Mouse (Mus musculus) myocyte (in vitro differentiated cells): ENCODE results near the gene Gpatch11.

Experiments
- CEBPB ChIP-seq: IDR thresholded peaks from 2 replicates; pipeline ENCODE4 v1.6.1; 2011; ENCODE audit warnings: mild to moderate bottlenecking, moderate library complexity; ENCODE audit not compliant: poor library complexity, insufficient read depth, severe bottlenecking
- E2F4 ChIP-seq: IDR thresholded peaks from one replicate; pipeline ENCODE4 v1.6.1; 2011; ENCODE audit warnings: mild to moderate bottlenecking, control low read depth, moderate library complexity; ENCODE audit not compliant: insufficient read depth
- MAX ChIP-seq: IDR thresholded peaks from one replicate; pipeline ENCODE4 v1.6.1; 2011; ENCODE audit warnings: low read depth, mild to moderate bottlenecking, control low read depth
- MYOD1 ChIP-seq, 3 experiments: IDR thresholded peaks; one replicate each; pipeline ENCODE4 v1.6.1; 2011; ENCODE audit warnings: control low read depth in 2 of 3, low read depth in 2 of 3, mild to moderate bottlenecking in 2 of 3, moderate library complexity in 1 of 3; ENCODE audit not compliant: insufficient read length in 2 of 3, control insufficient read depth in 1 of 3
- MYOG ChIP-seq, 3 experiments: IDR thresholded peaks; one replicate each; pipeline ENCODE4 v1.6.1; 2011; ENCODE audit warnings: control low read depth in 2 of 3, low read depth in 2 of 3, mild to moderate bottlenecking in 2 of 3; ENCODE audit not compliant: insufficient read length in 2 of 3, control insufficient read depth in 1 of 3, insufficient read depth in 1 of 3
- POLR2A ChIP-seq: IDR thresholded peaks from one replicate; pipeline ENCODE4 v1.6.1; 2011; ENCODE audit warnings: low read depth, mild to moderate bottlenecking, control low read depth, moderate library complexity; ENCODE audit not compliant: insufficient read length
- POLR2AphosphoS2 ChIP-seq: IDR thresholded peaks from one replicate; pipeline ENCODE4 v1.6.1; 2011; ENCODE audit warnings: low read depth, control low read depth; ENCODE audit not compliant: insufficient read length
- REST ChIP-seq: IDR thresholded peaks from one replicate; pipeline ENCODE4 v1.6.1; 2011; ENCODE audit warnings: mild to moderate bottlenecking, control low read depth, moderate library complexity; ENCODE audit not compliant: insufficient read depth, insufficient read length
- SRF ChIP-seq: IDR thresholded peaks from one replicate; pipeline ENCODE4 v1.6.1; 2011; ENCODE audit warnings: low read depth; ENCODE audit not compliant: control insufficient read depth, insufficient read length
- TCF12 ChIP-seq: IDR thresholded peaks from one replicate; pipeline ENCODE4 v1.6.1; 2011; ENCODE audit warnings: mild to moderate bottlenecking, control low read depth; ENCODE audit not compliant: poor library complexity, insufficient read depth, severe bottlenecking
- TCF3 ChIP-seq: IDR thresholded peaks from one replicate; pipeline ENCODE4 v1.6.1; 2011; ENCODE audit warnings: low read depth, control low read depth; ENCODE audit not compliant: insufficient read length
- USF1 ChIP-seq: IDR thresholded peaks from one replicate; pipeline ENCODE4 v1.6.1; 2011; ENCODE audit warnings: low read depth, mild to moderate bottlenecking, control low read depth, moderate library complexity

DNA sequence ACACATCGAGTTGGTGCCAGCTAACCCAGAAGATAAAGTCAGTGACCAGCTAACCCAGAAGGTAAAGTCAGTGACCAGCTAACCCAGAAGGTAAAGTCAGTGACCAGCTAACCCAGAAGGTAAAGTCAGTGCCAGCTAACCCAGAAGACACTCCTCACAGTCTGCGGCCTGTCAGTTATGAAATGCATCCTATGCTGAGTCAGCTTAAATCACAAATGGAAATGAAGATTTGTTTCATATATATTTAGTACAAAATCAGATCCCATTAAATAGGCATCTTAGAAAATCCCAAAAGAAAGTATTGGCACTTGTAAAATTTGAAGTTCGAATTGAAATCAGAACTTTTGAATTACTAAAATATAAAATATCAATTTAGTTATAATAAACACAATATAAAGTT is 25.8 kb upstream of the Gpatch11 start:
- TF ChIP-seq USF1: no peak
- no peak for TF ChIP-seq POLR2A
- TF ChIP-seq CEBPB: no peak
- TF ChIP-seq POLR2AphosphoS2: no peak
- TF ChIP-seq E2F4: no peak
- TF ChIP-seq MAX: no peak
- TF ChIP-seq MYOD1 (IDR thresholded peaks at IDR 0.05; ENCODE audit: control insufficient read depth in 1 of 3, insufficient read length in 2 of 3, low read depth in 2 of 3): no peak
- no peak for TF ChIP-seq SRF
- no peak for TF ChIP-seq TCF12
- no peak for TF ChIP-seq MYOG (IDR thresholded peaks at IDR 0.05; ENCODE audit: control insufficient read depth in 1 of 3, insufficient read depth in 1 of 3, insufficient read length in 2 of 3, low read depth in 2 of 3)
- no peak for TF ChIP-seq TCF3
- no peak for TF ChIP-seq REST
